Mouse (Mus musculus) G1E (cell line): ENCODE results near the gene Glipr1l1.
"Not testable (repeated sequence)": the region's sequence is repeated elsewhere in the genome, so short reads cannot be mapped to it uniquely, and the experiment has no call there.

Experiments
- CTCF ChIP-seq: IDR thresholded peaks from 2 replicates; pipeline ENCODE4 v1.5.1; 2012; ENCODE audit warnings: low read depth, low read length, inconsistent platforms, mixed read lengths
- GATA1 ChIP-seq: IDR thresholded peaks from 2 replicates; pipeline ENCODE4 v1.6.1; 2012; ENCODE audit warnings: borderline replicate concordance, low read length, inconsistent platforms, mixed read lengths
- POLR2AphosphoS5 ChIP-seq: IDR thresholded peaks from 2 replicates; pipeline ENCODE4 v1.6.1; 2012; ENCODE audit warnings: low read depth, low read length, inconsistent platforms; ENCODE audit not compliant: insufficient replicate concordance

DNA sequence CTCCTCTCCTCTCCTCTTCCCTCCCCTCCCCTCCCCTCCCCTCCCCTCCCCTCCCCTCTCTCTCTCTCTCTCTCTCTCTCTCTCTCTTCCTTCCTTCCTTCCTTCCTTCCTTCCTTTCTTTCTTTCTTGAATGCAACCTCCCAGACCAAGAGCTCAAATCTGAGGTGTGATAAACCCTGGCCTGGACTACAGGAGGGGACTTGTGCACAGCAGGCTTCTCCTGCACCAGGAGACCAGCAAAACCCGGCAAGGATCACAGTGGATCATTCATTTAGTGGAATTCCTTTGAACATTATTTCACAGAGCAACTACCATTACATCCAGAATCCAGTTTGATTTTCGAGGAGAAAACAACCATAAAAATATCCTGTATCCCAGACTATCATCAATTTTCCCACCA, 8.0 kb upstream of the Glipr1l1 start:
- TF ChIP-seq CTCF, GATA1, POLR2AphosphoS5: not testable (repeated sequence)
